Mouse (Mus musculus) CD4-positive, CD25-positive, alpha-beta regulatory T cell, adult 2 months (primary cell): ENCODE data around the gene Zfp524.

Experiments
- DNase-seq: peaks from one replicate; pipeline ENCODE4 v3.0.0-alpha.2; 2012; ENCODE audit warnings: low read depth, low spot score

The Zfp524 gene

GRCm38 (mm10) chr7:5051193-5052192 lies 37.3 kb downstream of the Zfp524 start, which contains the start of gene Zfp580:
Zfp580 (plus strand) TSS chr7:5051538.
- DNase-seq = peak; percentile 76

GRCm38 (mm10) chr7:5052438-5052837 lies 38.2 kb downstream of the Zfp524 start:
- peak; percentile 36 for DNase-seq

- DNase-seq = peak; percentile 35
Measured at GRCm38 (mm10) chr7:5052931-5053343, 38.7 kb downstream of the Zfp524 start.

- no peak for DNase-seq
Measured at GRCm38 (mm10) chr7:5053456-5054179, 39.4 kb downstream of the Zfp524 start.

GRCm38 (mm10) chr7:5056651-5057263 lies 42.5 kb downstream of the Zfp524 start:
- no peak for DNase-seq

- DNase-seq = no peak
Measured at GRCm38 (mm10) chr7:5057381-5057780, 43.2 kb downstream of the Zfp524 start.

- DNase-seq = peak; percentile 52
Measured at GRCm38 (mm10) chr7:5057804-5058203, 43.6 kb downstream of the Zfp524 start.

- DNase-seq = no peak
Measured at GRCm38 (mm10) chr7:5058631-5059030, 44.4 kb downstream of the Zfp524 start.

GRCm38 (mm10) chr7:5059421-5059820 lies 45.2 kb downstream of the Zfp524 start:
- DNase-seq = no peak

- peak; percentile 84 for DNase-seq
Measured at GRCm38 (mm10) chr7:5060239-5060731, 46.1 kb downstream of the Zfp524 start.

GRCm38 (mm10) chr7:5060944-5061773 lies 46.9 kb downstream of the Zfp524 start:
- peak; percentile 99 for DNase-seq

- peak; percentile 96 for DNase-seq
Measured at GRCm38 (mm10) chr7:5061774-5062359, 47.7 kb downstream of the Zfp524 start, which contains the start of gene U2af2. U2af2 (plus strand) TSS chr7:5062143.

GRCm38 (mm10) chr7:5062360-5063001 lies 48.3 kb downstream of the Zfp524 start:
- peak; percentile 91 for DNase-seq

GRCm38 (mm10) chr7:5064886-5065285 lies 50.7 kb downstream of the Zfp524 start:
- no peak for DNase-seq
